Mouse (Mus musculus) right cerebral cortex, postnatal 10 days (tissue): ENCODE measurements around the gene Nhej1.

ENCODE experiments used
- DNase-seq, 2 experiments: peaks; one replicate each; pipeline ENCODE4 v3.0.0; 2021; ENCODE audit warnings: low spot score in 2 of 2

Gene Nhej1

DNA sequence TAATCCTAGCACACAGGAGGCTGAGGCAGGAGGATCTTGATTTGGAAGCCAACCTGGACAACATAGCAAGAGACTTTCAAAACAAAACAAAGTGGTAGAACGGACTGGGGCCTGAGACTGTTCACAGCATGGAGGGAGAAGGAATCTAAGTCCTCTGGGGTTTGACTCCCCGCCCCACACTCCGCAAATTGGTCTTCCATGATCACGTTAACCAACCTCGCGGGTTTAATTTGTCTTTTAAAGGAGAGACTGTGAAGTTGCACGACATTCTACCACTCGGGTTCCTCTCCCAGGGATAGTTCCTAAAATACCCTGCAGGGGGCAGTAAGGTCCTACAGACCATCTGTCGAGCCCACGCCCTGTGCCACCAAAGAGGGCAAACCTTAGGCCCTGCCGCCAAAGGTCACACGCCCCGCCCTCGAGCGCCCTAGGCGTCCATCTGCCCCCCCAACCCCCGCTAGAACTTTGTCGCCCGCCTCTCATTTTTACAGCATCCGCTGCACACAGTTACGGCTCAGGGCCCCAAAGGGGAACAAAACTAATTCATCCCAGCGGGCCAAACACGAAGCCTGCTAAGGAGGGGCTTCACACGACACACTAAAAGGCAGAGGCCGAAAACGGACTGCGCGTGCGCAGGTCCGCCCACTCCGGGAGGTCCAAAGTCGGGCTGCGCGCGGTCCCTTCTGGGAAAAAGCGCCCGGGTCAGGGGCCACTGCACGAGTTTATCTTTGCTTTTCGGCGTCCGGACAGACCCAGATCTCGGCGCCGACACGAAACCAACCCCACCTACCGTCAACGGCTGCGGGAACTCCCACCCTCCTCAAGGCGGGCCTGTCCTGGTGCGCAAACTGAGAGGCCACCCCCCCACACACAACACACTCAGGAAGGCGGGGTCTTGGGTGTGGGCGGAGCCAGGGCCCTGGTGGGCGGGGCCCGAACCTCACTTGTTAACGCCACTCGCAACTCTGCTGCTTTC is at the start of gene Nhej1:
TSS of gene Nhej1 (minus strand) at position 855 of the 976 bp plus-strand sequence.
- DNase-seq = peak; percentile 95 to 96

DNA sequence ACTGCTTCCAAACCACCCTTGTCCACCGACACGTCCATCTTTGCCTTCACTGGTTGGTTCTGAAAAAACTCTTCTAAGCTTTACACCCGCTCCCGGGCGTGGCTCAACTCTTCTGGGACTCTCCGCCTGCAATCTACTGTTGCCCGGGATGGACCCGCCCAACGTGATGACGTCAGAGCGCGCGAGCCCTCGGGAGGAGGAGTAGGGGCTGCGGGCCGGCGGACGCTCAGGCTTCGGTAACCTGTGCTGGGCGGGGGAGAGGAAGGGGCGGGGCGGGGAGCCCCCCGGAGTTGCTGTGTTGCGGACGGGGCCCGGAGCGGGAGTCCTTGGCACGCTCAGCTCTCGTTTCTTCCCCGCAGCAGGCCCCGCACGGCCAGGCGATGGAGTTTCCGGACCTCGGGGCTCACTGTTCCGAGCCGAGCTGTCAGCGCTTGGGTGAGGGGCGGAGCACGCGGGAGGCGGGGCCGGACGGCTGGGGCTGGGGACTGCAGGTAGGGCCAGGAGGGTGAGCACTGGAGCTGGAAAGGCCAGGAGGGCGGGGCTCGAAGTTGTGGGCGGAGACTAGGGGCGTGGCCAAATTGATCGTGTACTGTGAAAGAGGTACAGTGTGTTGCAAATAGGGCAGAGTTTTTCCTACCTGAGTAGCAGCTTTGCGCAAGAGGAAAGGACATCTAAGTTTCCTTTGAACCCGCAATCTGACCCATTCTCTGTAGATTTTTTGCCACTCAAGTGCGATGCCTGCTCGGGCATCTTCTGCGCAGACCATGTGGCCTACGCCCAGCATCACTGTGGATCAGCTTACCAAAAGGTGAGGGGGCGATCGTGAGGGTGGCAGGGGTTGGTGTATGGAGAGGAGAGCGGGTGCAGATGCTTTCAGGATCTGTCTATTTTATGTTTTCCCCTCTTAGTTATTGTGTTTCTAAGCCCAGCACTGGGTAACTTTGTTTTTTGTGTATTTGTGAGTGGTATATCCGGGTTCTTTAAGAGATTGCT is 43.8 kb upstream of the Nhej1 start, which contains the start of gene Zfand2b:
TSS of gene Zfand2b (plus strand) at position 175 of the 993 bp plus-strand sequence.
- DNase-seq = peak; percentile 97

- DNase-seq = peak in 1 of 2 experiments; percentile 27
Observed at GRCm38 (mm10) chr1:75168093-75168471, 43.1 kb upstream of the Nhej1 start.

DNA sequence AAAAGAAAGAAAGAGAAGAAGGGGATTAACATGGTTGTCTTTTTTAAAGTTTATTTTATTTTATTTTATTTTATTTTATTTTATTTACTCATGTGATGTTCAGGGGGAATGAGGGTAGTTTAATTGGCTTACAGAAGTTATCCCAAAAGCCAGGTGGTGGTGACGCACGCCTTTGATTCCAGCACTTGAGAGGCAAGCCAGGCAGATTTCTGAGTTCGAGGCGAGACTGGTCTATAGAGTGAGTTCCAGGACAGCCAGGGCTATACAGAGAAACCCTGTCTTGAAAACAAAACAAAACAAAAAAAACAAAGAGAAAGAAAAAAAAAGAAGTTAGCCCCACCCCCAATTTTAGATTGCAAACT is 35.2 kb upstream of the Nhej1 start:
- DNase-seq = no peak

GRCm38 (mm10) chr1:75159540-75160255 is 34.7 kb upstream of the Nhej1 start:
- DNase-seq = no peak

GRCm38 (mm10) chr1:75158990-75159389 is 34.0 kb upstream of the Nhej1 start:
- no peak for DNase-seq

- DNase-seq = no peak
Observed at GRCm38 (mm10) chr1:75155837-75156236, 30.8 kb upstream of the Nhej1 start.

- peak in 1 of 2 experiments; percentile 10 for DNase-seq
Observed at GRCm38 (mm10) chr1:75148727-75149126, 23.7 kb upstream of the Nhej1 start.

DNA sequence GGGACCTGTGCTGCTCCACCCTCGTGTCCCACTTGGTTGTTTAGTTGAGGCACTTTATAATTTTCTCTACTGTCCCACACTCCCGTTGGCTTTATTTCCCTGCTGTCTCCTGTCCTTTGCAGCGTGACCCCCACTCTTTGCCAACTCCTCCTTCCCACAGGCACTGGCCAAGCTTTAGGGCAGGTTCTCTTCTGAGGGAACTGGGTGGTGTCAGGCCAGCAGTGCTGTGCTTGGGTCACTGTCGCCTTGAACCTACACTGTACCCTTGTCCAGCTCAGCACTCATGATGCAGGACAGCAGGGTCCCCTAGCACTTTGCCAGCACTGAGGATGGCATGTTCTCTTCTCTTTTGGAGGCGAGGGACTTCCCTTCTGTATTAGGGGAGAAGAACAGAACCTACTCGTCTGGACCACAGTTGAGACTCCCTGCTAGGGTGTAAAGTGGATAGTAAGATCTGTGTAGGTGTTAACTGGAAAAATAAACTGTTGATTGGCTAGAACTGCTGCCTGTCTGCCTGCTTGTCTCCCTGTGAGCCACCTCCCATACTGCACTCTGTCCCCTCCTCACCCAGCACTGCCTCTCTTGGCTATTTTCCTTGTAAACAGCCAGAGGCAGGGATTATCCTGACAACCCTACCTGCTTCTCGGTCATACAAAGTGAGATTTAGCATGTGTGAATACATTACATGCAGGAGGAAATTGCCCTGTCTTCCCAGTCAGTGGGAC is 22.6 kb upstream of the Nhej1 start:
- no peak for DNase-seq

DNA sequence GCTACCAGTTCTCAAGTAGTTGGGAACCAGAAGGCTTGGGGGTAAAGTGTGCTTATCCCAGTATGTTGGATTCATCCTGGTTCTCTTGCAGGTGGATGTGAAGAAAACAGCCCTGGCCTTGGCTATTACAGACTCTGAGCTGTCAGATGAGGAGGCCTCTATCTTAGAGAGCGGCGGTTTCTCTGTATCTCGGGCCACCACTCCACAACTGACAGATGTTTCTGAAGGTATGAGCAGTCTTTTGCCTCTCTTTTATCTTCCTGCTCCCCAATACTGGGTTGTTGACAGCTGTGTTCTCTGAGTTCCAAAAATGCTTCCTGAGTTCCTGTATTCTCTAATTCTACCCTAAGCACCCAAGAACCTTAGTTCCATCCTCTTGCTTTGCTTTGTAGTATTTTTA is 20.6 kb upstream of the Nhej1 start:
- DNase-seq = no peak

- DNase-seq = peak; percentile 97 to 98
Observed at GRCm38 (mm10) chr1:75142301-75143261, 17.6 kb upstream of the Nhej1 start, which contains the start of the genes Cnppd1 and Retreg2. Cnppd1 (minus strand) TSS chr1:75142711. Retreg2 (plus strand) TSS chr1:75142778.

DNA sequence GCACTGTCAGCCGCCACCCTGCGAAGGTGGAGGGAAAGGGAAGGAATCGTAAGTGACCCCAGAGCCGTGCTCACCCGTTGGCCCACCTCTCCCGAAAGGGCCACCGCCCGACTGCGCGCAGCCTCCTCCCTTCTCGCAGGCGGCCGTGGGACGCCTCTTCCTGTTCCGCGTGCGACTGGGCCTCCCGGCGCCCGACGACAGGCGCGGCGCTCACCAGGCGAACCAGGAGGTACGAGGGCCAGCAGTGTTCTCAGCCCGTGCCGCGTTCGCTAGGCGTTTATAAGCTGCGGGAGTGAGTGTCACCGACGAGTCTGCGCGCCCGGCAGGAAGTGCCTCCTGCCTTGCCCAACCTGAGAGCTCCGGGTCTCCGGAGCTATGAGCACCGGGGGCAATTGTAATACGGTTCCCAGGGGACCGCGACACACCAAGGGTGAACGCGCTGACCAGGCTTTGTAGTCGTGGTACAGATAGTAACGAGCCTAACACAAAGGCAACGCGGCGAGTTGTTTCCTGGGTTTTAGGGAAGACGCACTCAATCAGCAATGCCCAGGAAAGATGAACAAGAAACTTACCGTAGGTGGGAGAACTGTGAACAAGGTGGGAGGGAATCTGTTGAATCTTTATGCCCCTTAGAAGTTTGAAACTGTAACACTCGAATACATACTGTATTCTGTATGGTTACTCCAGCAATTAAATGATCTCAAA is 16.6 kb upstream of the Nhej1 start:
- DNase-seq = peak; percentile 64 to 68

DNA sequence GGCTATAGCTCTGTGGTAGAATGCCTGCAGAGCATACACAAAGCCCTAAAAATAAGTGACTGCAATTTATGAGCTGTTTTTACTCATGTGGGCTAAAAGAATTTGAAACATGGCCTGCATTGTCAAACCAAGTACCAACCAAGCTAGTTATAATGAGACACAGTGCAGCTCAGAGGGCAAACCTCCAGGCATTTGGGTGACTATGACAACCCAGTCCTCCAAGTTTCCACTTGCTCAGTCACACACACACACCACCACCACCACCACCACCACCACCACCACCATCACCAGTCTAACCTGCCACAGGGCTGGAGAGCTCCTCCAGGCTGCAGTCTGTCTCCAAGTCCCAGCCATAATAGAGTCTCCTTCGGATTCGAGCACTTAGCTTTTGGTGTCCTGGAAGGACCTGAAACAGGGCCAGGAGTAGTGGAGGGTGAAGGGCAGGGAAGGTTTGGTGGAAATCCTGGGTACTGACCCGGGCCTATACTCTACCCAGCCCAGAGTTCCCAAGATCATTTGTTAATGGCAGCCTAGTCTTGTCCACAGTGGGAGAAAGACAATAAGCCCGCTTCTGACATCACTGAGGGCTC is 15.7 kb upstream of the Nhej1 start:
- no peak for DNase-seq

DNA sequence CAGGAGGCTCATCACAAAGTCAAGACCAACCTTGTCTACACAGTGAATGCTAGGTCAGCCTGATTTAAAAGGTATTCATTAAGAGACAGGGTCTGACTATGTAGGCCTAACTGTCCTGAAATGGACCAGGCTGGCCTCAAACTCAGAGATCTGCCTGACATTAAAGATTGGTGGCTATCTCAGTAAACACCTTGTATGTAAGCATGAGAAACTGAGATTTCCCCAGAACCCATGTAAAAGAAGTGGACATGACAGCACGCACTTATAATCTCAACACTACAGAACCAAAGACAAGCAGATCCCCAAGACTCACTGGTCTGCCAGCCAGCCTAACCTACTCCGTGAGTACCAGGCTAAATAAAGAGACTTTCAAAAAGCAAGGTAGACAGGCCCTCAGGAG is 13.4 kb upstream of the Nhej1 start:
- no peak for DNase-seq

- no peak for DNase-seq
Observed at GRCm38 (mm10) chr1:75136730-75137129, 11.7 kb upstream of the Nhej1 start.

DNA sequence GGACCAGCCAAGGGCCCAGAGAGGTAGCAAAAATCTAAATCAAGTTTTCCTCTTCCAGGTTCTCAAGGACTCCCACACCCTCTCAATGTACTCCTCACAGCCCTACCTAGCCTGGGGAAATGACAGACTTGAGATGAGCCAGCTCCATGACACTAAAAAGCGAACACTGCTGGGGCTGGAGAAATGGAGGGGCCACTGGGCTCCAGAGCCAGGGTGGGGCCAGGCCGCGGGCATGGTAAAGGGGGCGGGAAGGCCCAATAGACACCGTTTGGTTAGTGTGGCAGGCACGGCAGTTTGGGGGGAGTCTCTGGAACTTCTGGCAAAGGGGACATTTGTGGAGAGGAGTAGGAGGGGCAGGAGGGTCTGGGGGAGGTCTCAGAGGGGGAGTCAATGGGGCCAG is 11.3 kb upstream of the Nhej1 start:
- no peak for DNase-seq

GRCm38 (mm10) chr1:75133421-75134207 is 8.6 kb upstream of the Nhej1 start, which contains the start of gene Slc23a3:
Slc23a3 (minus strand) TSS chr1:75133890.
- no peak for DNase-seq

DNA sequence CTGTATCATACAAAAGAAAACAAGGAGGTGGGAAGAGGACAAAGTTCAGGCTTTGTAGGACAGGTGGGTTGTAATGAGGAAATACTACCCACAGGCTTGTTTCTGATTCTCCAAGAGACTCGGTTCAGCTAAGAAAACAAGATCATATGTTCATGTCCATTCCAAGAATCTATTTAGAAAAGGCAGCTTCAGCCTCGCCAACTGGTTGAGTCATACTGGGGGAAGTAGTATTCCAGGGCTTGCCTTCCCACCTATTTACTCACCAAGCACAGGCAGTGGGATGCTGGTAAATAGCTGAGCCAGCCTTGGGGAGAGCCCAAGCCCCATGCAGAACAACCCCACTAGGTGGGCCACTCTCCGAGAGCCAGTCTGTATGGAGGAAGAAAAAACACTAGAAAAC is 3.6 kb upstream of the Nhej1 start:
- no peak for DNase-seq
